Mouse (Mus musculus): ENCODE data around the gene Scgb1b11. TPM values are rescaled to one million over a fixed set of nuclear protein-coding genes. Genes with fewer than 3 reads are reported as not detected.
"Not testable (repeated sequence)": the region's sequence is repeated elsewhere in the genome, so short reads cannot be mapped to it uniquely, and the experiment has no call there.

Gene Scgb1b11
- not detected in 2 replicates for total RNA-seq (2014; rRNA removed)
- not detected in 2 replicates for polyA plus RNA-seq (2015; fragmentation: Nextera tagmentation; extraction: Ambion mirVana)

GRCm38 (mm10) chr7:32222540-32222939, at the start of gene Scgb1b11:
Scgb1b11 (plus strand) TSS chr7:32222840.
- ATAC-seq; H3K9ac ChIP-seq; H3K36me3 ChIP-seq (ENCODE audit: insufficient read depth); H3K4me2 ChIP-seq (ENCODE audit: low read depth); DNase-seq; H3K4me1 ChIP-seq (ENCODE audit: insufficient read depth); H3K27ac ChIP-seq (ENCODE audit: low read depth, low read length); H3K4me3 ChIP-seq (ENCODE audit: low read depth, low read length); H3K27me3 ChIP-seq (ENCODE audit: insufficient read depth, low read length); H3K9me3 ChIP-seq (ENCODE audit: low read length): not testable (repeated sequence)
- WGBS: no CpG with 5 or more reads among the region's 2 CpGs

GRCm38 (mm10) chr7:32211045-32211444, 11.6 kb upstream of the Scgb1b11 start, which contains the start of gene Scgb2b11:
Scgb2b11 (minus strand) TSS chr7:32211145.
- WGBS: 97% methylated on average over 2 of the region's 2 CpGs
- not testable (repeated sequence) for H3K36me3 ChIP-seq (ENCODE audit: insufficient read depth); H3K27me3 ChIP-seq (ENCODE audit: insufficient read depth, low read length); H3K4me3 ChIP-seq (ENCODE audit: low read depth, low read length); H3K9me3 ChIP-seq (ENCODE audit: low read length); ATAC-seq; H3K9ac ChIP-seq; DNase-seq; H3K27ac ChIP-seq (ENCODE audit: low read depth, low read length); H3K4me2 ChIP-seq (ENCODE audit: low read depth); H3K4me1 ChIP-seq (ENCODE audit: insufficient read depth)

Other genes with a start within 250 kb of the Scgb1b11 start
- not detected in 2 replicates for gene Scgb1b10, start 122.0 kb upstream of the Scgb1b11 start, total RNA-seq (2014; rRNA removed)
- not detected in 2 replicates for gene Scgb1b10, start 122.0 kb upstream of the Scgb1b11 start, polyA plus RNA-seq (2015; fragmentation: Nextera tagmentation; extraction: Ambion mirVana)
- gene Scgb2b11, start 11.7 kb upstream of the Scgb1b11 start, total RNA-seq (2014; rRNA removed): not detected in 2 replicates
- gene Scgb2b11, start 11.7 kb upstream of the Scgb1b11 start, polyA plus RNA-seq (2015; fragmentation: Nextera tagmentation; extraction: Ambion mirVana): not detected in 2 replicates
- gene Scgb2b12, start 104.4 kb downstream of the Scgb1b11 start, total RNA-seq (2014; rRNA removed): not detected in 2 replicates
- gene Scgb2b12, start 104.4 kb downstream of the Scgb1b11 start, polyA plus RNA-seq (2015; fragmentation: Nextera tagmentation; extraction: Ambion mirVana): not detected in 2 replicates
- gene Scgb1b12, start 111.3 kb downstream of the Scgb1b11 start, total RNA-seq (2014; rRNA removed): not detected in 2 replicates
- not detected in 2 replicates for gene Scgb1b12, start 111.3 kb downstream of the Scgb1b11 start, polyA plus RNA-seq (2015; fragmentation: Nextera tagmentation; extraction: Ambion mirVana)
- not detected in 2 replicates for gene Scgb1b29, start 218.7 kb downstream of the Scgb1b11 start, total RNA-seq (2014; rRNA removed)
- not detected in 2 replicates for gene Scgb1b29, start 218.7 kb downstream of the Scgb1b11 start, polyA plus RNA-seq (2015; fragmentation: Nextera tagmentation; extraction: Ambion mirVana)

All from forebrain, postnatal 0 days (tissue).